ENCODE assay signal across 9 mouse cellular contexts in the genomic region with DNA sequence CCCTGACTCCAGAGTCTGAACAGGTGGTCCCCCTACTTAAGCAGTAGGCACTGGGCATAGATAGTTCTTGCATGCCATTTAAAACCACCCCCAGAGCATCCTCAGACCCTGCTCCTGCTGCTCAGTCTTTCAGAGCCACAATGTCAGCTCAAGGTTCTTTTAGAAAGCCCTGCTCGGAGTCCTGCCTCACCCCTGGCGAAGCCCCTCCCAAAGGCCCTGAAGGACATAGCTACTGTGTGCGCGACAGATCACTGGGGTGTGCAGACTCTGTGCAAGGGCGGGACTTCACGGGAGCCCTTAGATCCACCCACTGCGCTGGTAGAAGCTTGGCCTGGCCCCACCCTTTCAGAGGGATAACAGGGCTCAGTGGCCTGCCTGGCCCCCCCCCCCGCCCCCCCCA. TPM values are rescaled to one million over a fixed set of nuclear protein-coding genes. Genes with fewer than 3 reads are reported as not detected.
DNase-seq lines count a peak whose midpoint lies in the region; ATAC-seq and TF ChIP-seq lines count a peak whose summit lies in the region.
"Had no signal": no experiment of that assay in that cellular context is flagged by ENCODE, and none has a peak within 500 bp of the region (broad histone marks: within the 10 kb centered on the region; RNA-seq: fewer than 3 reads in every experiment).

No protein-coding gene starts in this region.

- no peaks in the 10 kb centered on the region for H3K9me3 ChIP-seq in forebrain, embryonic 15.5 days
- no peaks in the 10 kb centered on the region for H3K9me3 ChIP-seq in forebrain, embryonic 14.5 days (replicated peaks; ENCODE audit: control insufficient read depth, low read length)
- no peaks in the 10 kb centered on the region for H3K9me3 ChIP-seq in limb, embryonic 10.5 days (replicated peaks)

- ATAC-seq in forebrain, embryonic 15.5 days (replicated peaks), result 0 out of 2 replicates have a peak, but pooled peaks have one; percentile 23
- ATAC-seq in forebrain, embryonic 14.5 days, result no peak
- no peak for ATAC-seq in CD4-positive, CD25-positive, alpha-beta regulatory T cell, adult 4 months

- no peak overlapping the region for H3K4me2 ChIP-seq in forebrain, embryonic 15.5 days (replicated peaks)
- H3K4me2 ChIP-seq in forebrain, embryonic 14.5 days (ENCODE audit: low read length), result no peak overlapping the region

- no peak for TF ChIP-seq CTCF in testis, adult 2 months (IDR thresholded peaks at IDR 0.05; ENCODE audit: control insufficient read depth, insufficient read depth, insufficient replicate concordance, low read depth, low read length)

- 0 out of 2 replicates have a peak, but pooled peaks have one; percentile 0 for TF ChIP-seq POLR2A in testis, adult 2 months (IDR thresholded peaks at IDR 0.05; ENCODE audit: control insufficient read depth, low read depth, low read length)

- peaks cover 5% of the 10 kb centered on the region; the same call in 1 of the 2 replicates for H3K27me3 ChIP-seq in forebrain, embryonic 15.5 days
- H3K27me3 ChIP-seq in forebrain, embryonic 14.5 days (replicated peaks; ENCODE audit: control insufficient read depth, insufficient read depth, low read length), result 0 out of 2 replicates have a peak, but pooled peaks cover 9% of the 10 kb centered on the region
- no peaks in the 10 kb centered on the region for H3K27me3 ChIP-seq in testis, adult 2 months (ENCODE audit: control insufficient read depth, insufficient read depth, low read length)
- H3K27me3 ChIP-seq in limb, embryonic 10.5 days (ENCODE audit: low read depth, poor library complexity, severe bottlenecking), result peaks cover 36% of the 10 kb centered on the region

- H3K36me3 ChIP-seq in forebrain, embryonic 15.5 days, result peaks cover 54% of the 10 kb centered on the region
- H3K36me3 ChIP-seq in forebrain, embryonic 14.5 days (ENCODE audit: control insufficient read depth, insufficient read depth, low read length), result peaks cover 74% of the 10 kb centered on the region
- H3K36me3 ChIP-seq in testis, adult 2 months (ENCODE audit: control insufficient read depth, insufficient read depth, low read length), result no peaks in the 10 kb centered on the region; the same call in 1 of the 2 replicates
- peaks cover 86% of the 10 kb centered on the region for H3K36me3 ChIP-seq in limb, embryonic 10.5 days

- no peak overlapping the region for H3K9ac ChIP-seq in forebrain, embryonic 15.5 days (replicated peaks)
- H3K9ac ChIP-seq in forebrain, embryonic 14.5 days (ENCODE audit: low read length), result no peak overlapping the region

- peaks cover 8% of the 10 kb centered on the region for H3K4me1 ChIP-seq in forebrain, embryonic 15.5 days
- H3K4me1 ChIP-seq in forebrain, embryonic 14.5 days (ENCODE audit: control insufficient read depth, insufficient read depth, low read length), result peaks cover 4% of the 10 kb centered on the region; the same call in 1 of the 2 replicates
- H3K4me1 ChIP-seq in testis, adult 2 months (ENCODE audit: control insufficient read depth, insufficient read depth, low read length), result peaks cover 14% of the 10 kb centered on the region
- peaks cover 21% of the 10 kb centered on the region for H3K4me1 ChIP-seq in limb, embryonic 10.5 days

- no peak overlapping the region for H3K27ac ChIP-seq in forebrain, embryonic 15.5 days (replicated peaks)
- no peak overlapping the region for H3K27ac ChIP-seq in forebrain, embryonic 14.5 days (ENCODE audit: low read depth, low read length)
- no peak overlapping the region for H3K27ac ChIP-seq in testis, adult 2 months (ENCODE audit: control insufficient read depth, insufficient read depth, low read depth, low read length)
- H3K27ac ChIP-seq in limb, embryonic 10.5 days, result no peak overlapping the region

- no peak overlapping the region for H3K4me3 ChIP-seq in forebrain, embryonic 15.5 days
- H3K4me3 ChIP-seq in forebrain, embryonic 14.5 days (ENCODE audit: low read depth, low read length), result no peak overlapping the region
- H3K4me3 ChIP-seq in testis, adult 2 months (ENCODE audit: control insufficient read depth, low read depth, low read length), result peak overlapping the region; percentile 71
- 0 out of 2 replicates have a peak overlapping the region, but pooled peaks have one; percentile 43 for H3K4me3 ChIP-seq in limb, embryonic 10.5 days

- 30% methylated on average over 8 of the region's 8 CpGs for WGBS in forebrain, embryonic 15.5 days
- 28% methylated on average over 8 of the region's 8 CpGs for WGBS in forebrain, embryonic 14.5 days
- 44% methylated on average over 8 of the region's 8 CpGs for WGBS in limb, embryonic 10.5 days

- DNase-seq in forebrain, embryonic 14.5 days (ENCODE audit: low spot score), result no peak
- DNase-seq in testis, postnatal 14 days (ENCODE audit: low spot score), result no peak
- DNase-seq in limb, embryonic 10.5 days (ENCODE audit: low spot score), result no peak
- DNase-seq in thymus, postnatal 4 days, result no peak
- DNase-seq in cerebellum, adult 11 months, result no peak
- DNase-seq: gastrocnemius, postnatal 36 days had no signal

RNA-seq across cellular contexts. Expression of a gene that starts 1.0 kb away (rescaled TPM):
- polyA plus RNA-seq in forebrain, embryonic 15.5 days (2015; fragmentation: Nextera tagmentation; extraction: Ambion mirVana), result 0.51 and 0.65 TPM in 2 replicates
- polyA plus RNA-seq in forebrain, embryonic 14.5 days (2014; fragmentation: Nextera tagmentation; extraction: Ambion mirVana), result 0.46 and 0.98 TPM in 2 replicates
- polyA plus RNA-seq in testis, adult 2 months (2012; rRNA removed), result 24.6 and 26.3 TPM in 2 replicates
- polyA plus RNA-seq in limb, embryonic 10.5 days (2016; fragmentation: Nextera tagmentation; extraction: Ambion mirVana), result 0.56 TPM in 1 of 2 replicates, not detected in the other
- polyA plus RNA-seq in CD4-positive, CD25-positive, alpha-beta regulatory T cell, adult 4 months (2017; shearing (Covaris generic)), result not detected

RNA-seq across cellular contexts. Expression of a gene that starts 8.5 kb away (rescaled TPM):
- 167 and 174 TPM in 2 replicates for polyA plus RNA-seq in forebrain, embryonic 15.5 days (2015; fragmentation: Nextera tagmentation; extraction: Ambion mirVana)
- 113 and 134 TPM in 2 replicates for polyA plus RNA-seq in forebrain, embryonic 14.5 days (2014; fragmentation: Nextera tagmentation; extraction: Ambion mirVana)
- polyA plus RNA-seq in testis, adult 2 months (2012; rRNA removed), result 106 and 116 TPM in 2 replicates
- polyA plus RNA-seq in limb, embryonic 10.5 days (2016; fragmentation: Nextera tagmentation; extraction: Ambion mirVana), result 161 and 169 TPM in 2 replicates
- 100 to 1,000 TPM; 101 to 179 TPM for polyA plus RNA-seq in CD4-positive, CD25-positive, alpha-beta regulatory T cell, adult 4 months (2017; shearing (Covaris generic))

RNA-seq across cellular contexts. Expression of a gene that starts 11.0 kb away (rescaled TPM):
- polyA plus RNA-seq in forebrain, embryonic 15.5 days (2015; fragmentation: Nextera tagmentation; extraction: Ambion mirVana), result 199 and 205 TPM in 2 replicates
- 237 and 281 TPM in 2 replicates for polyA plus RNA-seq in forebrain, embryonic 14.5 days (2014; fragmentation: Nextera tagmentation; extraction: Ambion mirVana)
- 178 and 209 TPM in 2 replicates for polyA plus RNA-seq in testis, adult 2 months (2012; rRNA removed)
- 201 and 207 TPM in 2 replicates for polyA plus RNA-seq in limb, embryonic 10.5 days (2016; fragmentation: Nextera tagmentation; extraction: Ambion mirVana)
- polyA plus RNA-seq in CD4-positive, CD25-positive, alpha-beta regulatory T cell, adult 4 months (2017; shearing (Covaris generic)), result 100 to 1,000 TPM; 122 to 134 TPM

RNA-seq across cellular contexts. Expression of a gene that starts 11.1 kb away (rescaled TPM):
- polyA plus RNA-seq in forebrain, embryonic 15.5 days (2015; fragmentation: Nextera tagmentation; extraction: Ambion mirVana), result 372 and 388 TPM in 2 replicates
- 318 and 352 TPM in 2 replicates for polyA plus RNA-seq in forebrain, embryonic 14.5 days (2014; fragmentation: Nextera tagmentation; extraction: Ambion mirVana)
- 22.8 and 23.6 TPM in 2 replicates for polyA plus RNA-seq in testis, adult 2 months (2012; rRNA removed)
- 720 and 728 TPM in 2 replicates for polyA plus RNA-seq in limb, embryonic 10.5 days (2016; fragmentation: Nextera tagmentation; extraction: Ambion mirVana)
- polyA plus RNA-seq in CD4-positive, CD25-positive, alpha-beta regulatory T cell, adult 4 months (2017; shearing (Covaris generic)), result 10 to 100 TPM in 1 of 2 experiments, 1 to 10 TPM in 1; 8.5 to 42.6 TPM

RNA-seq across cellular contexts. Expression of a gene that starts 15.8 kb away (rescaled TPM):
- 51.4 and 53.1 TPM in 2 replicates for polyA plus RNA-seq in forebrain, embryonic 15.5 days (2015; fragmentation: Nextera tagmentation; extraction: Ambion mirVana)
- 30.4 and 40.8 TPM in 2 replicates for polyA plus RNA-seq in forebrain, embryonic 14.5 days (2014; fragmentation: Nextera tagmentation; extraction: Ambion mirVana)
- 22.3 and 23.9 TPM in 2 replicates for polyA plus RNA-seq in testis, adult 2 months (2012; rRNA removed)
- polyA plus RNA-seq in limb, embryonic 10.5 days (2016; fragmentation: Nextera tagmentation; extraction: Ambion mirVana), result 27.2 and 28.8 TPM in 2 replicates
- 10 to 100 TPM; 66.4 to 66.7 TPM for polyA plus RNA-seq in CD4-positive, CD25-positive, alpha-beta regulatory T cell, adult 4 months (2017; shearing (Covaris generic))

Comparison
In these comparisons a context has a peak if more than half of its experiments do, and no peak if none do; other contexts are left out.
1. H3K4me3 ChIP-seq: peak in testis, adult 2 months (single experiment) and limb, embryonic 10.5 days (single experiment); none in forebrain, embryonic 15.5 days (single experiment) and forebrain, embryonic 14.5 days (single experiment).
2. RNA of a gene that starts 1.0 kb away (polyA plus RNA-seq): 24.6 to 26.3 TPM in testis, adult 2 months; 0.46 to 0.98 TPM in forebrain, embryonic 14.5 days, 0.51 to 0.65 TPM in forebrain, embryonic 15.5 days, not detected in CD4-positive, CD25-positive, alpha-beta regulatory T cell, adult 4 months and 0.56 TPM in limb, embryonic 10.5 days; every median in the first group is over 10 times any median in the second.